Mouse (Mus musculus): ENCODE measurements around the gene Creg2. TPM values are rescaled to one million over a fixed set of nuclear protein-coding genes. Genes with fewer than 3 reads are reported as not detected.

The Creg2 gene
- 0.19 to 0.38 TPM in 2 of 3 replicates, not detected in the other for total RNA-seq (2017)

DNA sequence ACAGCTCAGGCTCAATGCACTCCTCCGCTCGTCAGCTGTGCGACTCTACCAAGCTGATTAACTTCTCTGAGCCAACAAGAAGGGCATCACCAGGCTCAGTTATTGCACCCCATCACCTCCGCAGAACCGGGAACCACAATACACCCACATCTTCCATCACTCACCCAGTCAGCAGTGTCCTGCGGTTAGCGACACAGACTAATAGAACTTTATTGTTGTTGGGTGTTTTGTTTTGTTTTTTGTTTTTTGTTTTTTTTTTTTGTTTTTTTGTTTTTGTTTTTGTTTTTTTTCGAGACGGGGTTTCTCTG lies at the start of gene Creg2:
Gene Creg2 (minus strand): TSS at position 234 of the 308 bp plus-strand sequence.
- ATAC-seq (replicated peaks; ENCODE audit: insufficient number of reproducible peaks, low FRiP score, low TSS enrichment, poor library complexity, severe bottlenecking): no peak

DNA sequence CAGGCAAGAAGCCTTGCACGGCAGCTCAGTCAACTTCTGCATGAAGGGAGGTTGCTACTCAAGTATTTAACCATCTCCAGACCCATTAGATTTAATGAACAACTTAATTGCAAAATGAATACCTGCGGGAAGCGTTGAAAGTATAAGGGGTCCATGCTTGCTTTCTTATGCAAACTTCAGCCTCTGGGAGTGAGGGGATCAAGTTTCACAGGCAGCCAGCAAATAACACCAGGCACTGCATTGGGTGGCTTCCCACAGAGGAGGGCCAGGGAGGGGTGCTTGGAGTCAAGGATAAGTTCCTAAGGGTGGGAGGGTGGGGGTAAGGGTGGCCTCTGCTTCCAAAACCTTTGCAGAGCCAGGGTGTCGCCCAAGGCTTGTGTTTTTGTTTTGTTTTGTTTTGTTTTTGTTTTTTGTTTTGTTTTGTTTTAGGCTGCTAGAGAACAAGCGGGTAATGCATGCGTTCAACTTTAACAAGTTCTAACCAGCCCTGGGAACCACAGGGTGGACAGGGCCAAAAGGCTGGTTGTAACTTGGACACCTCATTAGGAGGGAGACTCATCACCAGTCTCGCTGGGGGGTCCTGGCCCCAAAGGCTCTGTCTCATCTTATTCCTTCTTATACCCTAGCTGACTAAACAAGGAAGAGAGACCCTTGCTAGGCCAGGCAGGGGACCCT lies 49.5 kb upstream of the Creg2 start:
- ATAC-seq (replicated peaks; ENCODE audit: insufficient number of reproducible peaks, low FRiP score, low TSS enrichment, poor library complexity, severe bottlenecking): no peak

DNA sequence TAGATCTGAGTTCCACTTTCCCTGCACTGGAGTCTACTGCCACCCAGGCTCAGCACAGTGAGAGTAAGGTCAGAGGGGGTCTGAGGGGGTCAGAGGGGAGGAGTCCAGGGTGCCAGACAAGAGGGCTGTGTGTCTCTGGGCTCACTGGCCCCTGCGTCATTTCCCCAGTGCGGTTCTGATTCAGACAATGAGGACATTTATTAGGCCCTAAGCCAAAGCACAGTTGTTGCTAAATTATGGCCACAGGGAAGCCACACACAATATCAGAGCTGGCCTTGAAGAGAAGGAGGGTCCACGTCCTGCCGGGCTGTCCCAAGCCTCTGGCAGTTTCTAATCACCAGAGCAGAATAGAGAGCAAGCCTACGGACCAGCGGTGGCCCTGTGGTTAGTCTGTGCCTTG lies 47.2 kb upstream of the Creg2 start:
- ATAC-seq (replicated peaks; ENCODE audit: insufficient number of reproducible peaks, low FRiP score, low TSS enrichment, poor library complexity, severe bottlenecking): no peak

DNA sequence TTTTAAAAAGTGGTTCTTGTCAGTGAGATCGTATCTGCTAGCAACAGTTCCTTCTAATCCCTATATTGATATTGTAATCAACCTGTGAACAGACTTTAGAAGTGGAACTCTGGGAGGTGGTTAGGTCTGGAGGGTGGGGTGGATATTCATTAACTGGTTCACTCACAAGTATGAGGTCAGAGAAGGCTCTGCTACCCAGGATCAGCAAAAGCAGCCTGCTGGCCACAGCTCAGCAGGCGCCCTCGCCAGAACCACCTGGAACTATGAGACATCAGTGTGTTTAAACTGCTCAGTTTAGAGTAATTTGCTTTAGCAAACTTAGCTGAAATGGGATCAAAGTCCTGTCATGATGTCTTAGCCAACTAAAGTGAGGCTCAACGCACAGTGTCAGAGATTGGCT lies 43.9 kb upstream of the Creg2 start:
- no peak for ATAC-seq (replicated peaks; ENCODE audit: insufficient number of reproducible peaks, low FRiP score, low TSS enrichment, poor library complexity, severe bottlenecking)

DNA sequence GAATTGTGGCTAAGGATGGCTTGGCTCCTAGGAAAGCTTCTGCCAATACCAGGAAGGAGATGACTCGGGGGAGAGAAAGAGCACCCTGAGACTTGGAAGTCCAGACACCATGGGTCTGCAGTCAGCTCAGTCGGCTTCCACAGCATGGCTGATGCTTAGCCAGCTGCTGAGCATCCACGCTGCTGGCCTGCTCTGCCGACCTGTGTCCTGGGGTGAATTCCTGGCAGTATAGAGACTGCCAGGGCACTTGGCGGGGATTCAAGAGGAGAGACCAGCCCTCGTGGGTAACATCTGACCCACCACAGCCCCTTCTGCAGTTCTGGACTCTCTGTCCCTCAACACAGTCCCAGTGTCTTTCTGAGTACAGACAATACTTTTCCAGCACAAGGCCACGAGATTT lies 43.5 kb upstream of the Creg2 start:
- ATAC-seq (replicated peaks; ENCODE audit: insufficient number of reproducible peaks, low FRiP score, low TSS enrichment, poor library complexity, severe bottlenecking): no peak

DNA sequence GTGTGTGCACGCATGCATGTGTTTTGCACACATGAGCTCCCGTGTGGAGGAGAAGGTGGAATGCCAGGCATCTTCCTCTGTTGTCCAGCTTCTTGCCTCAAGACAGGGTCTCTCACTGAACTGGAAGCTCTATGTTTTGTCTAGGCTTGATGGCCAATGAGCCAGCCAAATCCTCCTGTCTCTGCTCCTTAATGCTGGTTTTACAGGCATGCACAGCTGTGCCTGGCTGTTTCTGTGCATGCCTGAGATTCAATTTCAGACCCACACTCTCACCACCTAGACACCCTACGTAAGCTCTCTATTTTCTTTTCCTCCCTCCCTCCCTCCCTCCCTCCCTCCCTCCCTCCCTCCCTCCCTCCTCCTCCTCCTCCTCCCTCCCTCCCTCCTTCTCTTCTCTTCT lies 40.7 kb upstream of the Creg2 start:
- no peak for ATAC-seq (replicated peaks; ENCODE audit: insufficient number of reproducible peaks, low FRiP score, low TSS enrichment, poor library complexity, severe bottlenecking)

DNA sequence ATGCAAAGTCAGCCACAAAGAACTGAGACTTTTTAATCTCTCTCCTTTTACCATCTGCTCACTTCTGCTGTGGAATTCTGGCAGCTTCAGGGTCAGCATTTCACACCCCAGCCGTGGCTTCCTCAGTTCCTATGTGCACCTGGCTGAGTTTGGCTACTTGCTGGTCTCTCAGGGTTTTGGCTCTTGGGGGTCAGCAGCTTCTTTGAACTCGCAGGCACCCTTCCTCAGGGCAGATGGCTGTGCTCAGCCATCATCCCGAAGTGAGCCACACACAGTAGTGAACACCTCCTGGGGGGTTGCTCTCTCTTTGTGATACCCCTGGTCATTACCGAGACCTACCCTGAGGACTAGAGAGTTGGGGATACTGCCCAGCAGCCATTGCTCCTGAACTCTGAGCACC lies 39.8 kb upstream of the Creg2 start:
- no peak for ATAC-seq (replicated peaks; ENCODE audit: insufficient number of reproducible peaks, low FRiP score, low TSS enrichment, poor library complexity, severe bottlenecking)

DNA sequence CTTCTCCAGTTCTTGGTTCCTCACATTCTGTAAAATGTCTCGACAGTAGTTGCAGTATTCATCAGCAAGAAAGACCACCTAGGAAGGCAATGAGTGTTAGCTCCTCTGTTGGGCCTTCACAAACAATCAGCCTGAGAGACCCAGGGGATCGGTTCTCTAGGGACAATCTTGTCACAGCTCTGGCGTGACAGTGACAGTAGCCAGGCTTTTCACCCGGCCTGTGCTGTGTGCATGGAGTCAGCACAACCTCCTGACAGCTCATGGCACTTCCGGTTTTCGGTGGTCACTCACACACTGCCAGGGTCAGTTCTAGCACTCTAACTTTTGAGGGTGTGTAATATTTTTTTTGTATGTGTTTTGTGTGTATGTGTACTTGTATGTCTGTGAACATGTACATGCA lies 37.3 kb upstream of the Creg2 start:
- ATAC-seq (replicated peaks; ENCODE audit: insufficient number of reproducible peaks, low FRiP score, low TSS enrichment, poor library complexity, severe bottlenecking): no peak

DNA sequence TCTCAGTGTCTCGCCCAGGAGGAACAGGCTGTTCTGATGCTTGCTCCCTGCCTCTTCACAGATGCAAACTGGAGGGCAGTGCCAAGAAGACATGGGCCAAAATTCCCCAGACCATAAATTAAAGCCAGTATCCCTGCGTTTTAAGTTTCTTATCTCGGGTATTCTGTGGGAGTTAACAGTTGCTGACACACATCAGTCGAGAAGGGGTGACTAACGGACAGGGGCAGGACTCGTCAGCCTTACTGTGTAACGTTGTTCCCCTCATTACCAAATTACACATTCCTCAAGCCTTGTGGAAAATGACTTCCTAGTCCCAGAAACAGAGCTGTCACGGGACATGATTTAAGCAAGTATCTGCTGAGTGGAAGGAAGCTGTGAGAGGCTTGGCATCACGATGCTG lies 36.0 kb upstream of the Creg2 start:
- ATAC-seq (replicated peaks; ENCODE audit: insufficient number of reproducible peaks, low FRiP score, low TSS enrichment, poor library complexity, severe bottlenecking): no peak

DNA sequence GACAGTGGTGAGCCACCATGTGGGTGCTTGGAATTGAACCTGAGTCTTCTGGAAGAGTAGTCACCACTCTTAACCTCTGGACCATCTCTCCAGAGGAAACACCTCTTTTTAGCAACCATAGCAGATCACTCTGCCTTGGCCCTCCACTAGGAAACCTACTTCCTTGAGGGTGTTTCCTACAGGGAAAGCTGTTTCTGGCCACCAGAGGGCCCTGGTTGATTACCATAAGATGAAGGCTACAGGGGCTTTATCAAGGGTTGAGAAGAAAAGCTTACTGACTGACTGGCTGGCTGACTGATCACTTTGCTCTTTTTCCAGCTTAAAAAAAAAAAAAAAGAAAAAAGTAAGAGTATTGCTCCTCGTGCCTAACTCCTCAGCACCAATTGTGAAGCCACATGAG lies 34.6 kb upstream of the Creg2 start:
- no peak for ATAC-seq (replicated peaks; ENCODE audit: insufficient number of reproducible peaks, low FRiP score, low TSS enrichment, poor library complexity, severe bottlenecking)

DNA sequence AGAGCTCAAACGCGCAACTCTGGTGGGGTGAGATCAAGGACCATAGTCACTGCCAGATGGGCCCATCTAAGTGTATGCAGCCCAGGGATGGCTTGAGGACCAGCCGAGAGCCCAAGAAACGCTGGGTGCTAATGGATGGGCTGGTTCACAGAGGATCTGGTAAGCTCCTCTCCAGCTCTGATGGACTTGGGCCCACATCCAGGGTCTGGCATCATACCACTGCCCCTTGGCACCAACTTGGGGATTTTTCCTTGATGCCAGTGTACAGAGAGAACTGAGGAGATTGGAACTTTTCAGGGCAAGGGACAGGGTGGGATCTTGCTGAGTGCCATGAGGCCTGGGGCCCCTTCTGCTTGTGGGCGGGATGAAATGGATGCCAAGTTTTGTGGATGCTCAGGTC lies 30.4 kb upstream of the Creg2 start:
- no peak; the same call in 1 of the 2 replicates for ATAC-seq (replicated peaks; ENCODE audit: insufficient number of reproducible peaks, low FRiP score, low TSS enrichment, poor library complexity, severe bottlenecking)

DNA sequence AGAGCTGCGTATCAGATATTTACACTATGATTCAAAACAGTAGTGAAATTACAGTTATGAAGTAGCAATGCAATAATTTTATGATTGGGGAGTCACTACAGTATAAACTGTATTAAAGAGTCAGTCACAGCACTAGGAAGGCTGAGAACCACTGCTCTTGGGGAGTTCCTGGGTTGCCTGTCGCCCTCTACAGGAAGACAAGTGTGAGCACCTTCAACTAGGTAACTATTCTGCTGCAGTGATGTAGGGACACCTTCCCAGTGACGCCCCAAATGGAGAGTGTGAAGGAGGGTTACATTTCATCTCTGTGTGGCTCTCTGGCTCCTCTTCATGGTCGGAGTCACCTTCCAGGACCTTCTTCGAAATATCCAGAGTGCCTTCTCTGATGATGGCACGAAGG lies 29.3 kb upstream of the Creg2 start:
- no peak for ATAC-seq (replicated peaks; ENCODE audit: insufficient number of reproducible peaks, low FRiP score, low TSS enrichment, poor library complexity, severe bottlenecking)

DNA sequence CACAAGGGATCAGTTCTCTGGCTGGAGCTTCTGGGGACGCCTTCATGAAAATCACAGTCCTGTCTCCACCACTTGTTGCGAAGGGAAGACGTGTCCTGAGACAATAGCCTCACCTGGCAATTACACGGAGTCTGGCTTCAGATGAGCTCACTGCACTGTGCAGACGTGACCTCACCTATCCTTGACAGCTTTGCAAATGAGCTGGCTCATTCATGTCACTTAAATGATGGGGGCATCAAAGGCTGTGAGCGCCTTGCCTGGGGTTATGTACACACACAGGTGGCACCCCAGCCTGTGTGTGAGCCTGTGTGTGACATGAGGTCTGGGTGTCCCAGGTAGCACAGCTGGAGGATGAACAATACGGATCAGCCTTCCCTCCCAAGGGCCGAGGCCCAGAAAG lies 27.6 kb upstream of the Creg2 start:
- no peak for ATAC-seq (replicated peaks; ENCODE audit: insufficient number of reproducible peaks, low FRiP score, low TSS enrichment, poor library complexity, severe bottlenecking)

DNA sequence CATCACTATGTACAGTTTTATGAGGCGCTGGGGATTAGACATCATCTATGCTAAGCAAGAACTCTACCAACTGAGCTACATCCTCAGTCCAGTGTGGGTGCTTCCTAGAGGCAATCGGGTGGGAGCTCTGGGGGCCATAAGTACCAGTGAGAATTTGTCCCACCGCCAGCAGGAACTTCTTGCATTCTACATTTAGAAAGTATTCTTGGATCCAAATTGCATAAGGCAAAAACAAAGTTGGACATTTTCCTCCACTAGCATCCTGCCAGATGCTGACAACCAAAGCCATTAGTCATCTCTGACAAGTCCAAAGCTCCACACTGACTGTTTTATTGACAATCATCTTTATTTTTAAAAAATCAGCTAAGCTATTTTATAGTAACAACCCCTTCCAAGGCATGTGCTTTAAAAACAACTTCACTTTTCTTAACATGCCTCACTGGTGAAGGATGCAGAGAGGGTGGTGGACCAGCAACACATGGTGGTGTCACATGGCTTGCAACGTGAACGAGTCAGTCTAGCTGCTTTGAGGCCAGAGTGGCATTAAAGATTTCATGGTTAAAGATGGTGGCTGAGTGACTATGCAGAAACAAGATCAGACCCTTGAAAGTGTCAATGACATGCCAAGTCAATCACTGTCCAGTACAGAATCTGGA lies 25.1 kb upstream of the Creg2 start:
- ATAC-seq (replicated peaks; ENCODE audit: insufficient number of reproducible peaks, low FRiP score, low TSS enrichment, poor library complexity, severe bottlenecking): no peak

DNA sequence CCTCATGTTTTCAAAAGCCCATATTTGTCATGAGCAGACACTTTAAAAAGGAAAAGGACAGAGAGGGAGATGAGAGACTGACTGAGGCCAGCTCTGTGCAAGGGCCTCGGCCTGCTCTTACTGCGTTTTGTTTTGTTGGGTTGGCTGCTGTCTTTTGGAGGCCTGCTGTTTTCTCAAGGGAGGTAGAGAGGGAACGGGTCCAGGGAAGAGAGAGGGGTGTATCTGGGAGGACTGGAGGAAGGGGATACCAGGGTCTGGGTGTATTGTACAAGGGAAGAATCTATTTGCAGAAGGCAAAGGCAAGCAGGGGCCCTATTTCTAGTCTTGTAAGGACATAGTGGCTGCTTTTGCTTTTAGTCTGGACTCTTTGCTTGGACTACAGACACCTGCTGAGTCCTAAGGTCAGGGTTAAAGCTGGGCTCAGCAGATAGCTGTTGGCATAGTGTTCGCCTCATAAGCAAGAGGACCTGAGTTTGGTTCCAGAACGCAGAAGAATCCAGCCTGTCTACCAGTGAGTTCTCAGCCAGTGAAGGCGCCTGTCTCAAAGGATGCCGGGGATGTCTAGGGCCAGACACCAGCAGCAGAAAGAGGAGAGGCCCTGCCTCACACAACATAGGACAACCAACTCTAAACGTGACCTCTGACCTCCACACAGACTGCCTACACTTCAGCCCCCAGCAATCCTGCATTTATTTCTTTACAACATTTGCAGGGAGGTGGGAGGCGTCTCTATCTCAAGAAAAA lies 21.3 kb upstream of the Creg2 start:
- no peak for ATAC-seq (replicated peaks; ENCODE audit: insufficient number of reproducible peaks, low FRiP score, low TSS enrichment, poor library complexity, severe bottlenecking)

DNA sequence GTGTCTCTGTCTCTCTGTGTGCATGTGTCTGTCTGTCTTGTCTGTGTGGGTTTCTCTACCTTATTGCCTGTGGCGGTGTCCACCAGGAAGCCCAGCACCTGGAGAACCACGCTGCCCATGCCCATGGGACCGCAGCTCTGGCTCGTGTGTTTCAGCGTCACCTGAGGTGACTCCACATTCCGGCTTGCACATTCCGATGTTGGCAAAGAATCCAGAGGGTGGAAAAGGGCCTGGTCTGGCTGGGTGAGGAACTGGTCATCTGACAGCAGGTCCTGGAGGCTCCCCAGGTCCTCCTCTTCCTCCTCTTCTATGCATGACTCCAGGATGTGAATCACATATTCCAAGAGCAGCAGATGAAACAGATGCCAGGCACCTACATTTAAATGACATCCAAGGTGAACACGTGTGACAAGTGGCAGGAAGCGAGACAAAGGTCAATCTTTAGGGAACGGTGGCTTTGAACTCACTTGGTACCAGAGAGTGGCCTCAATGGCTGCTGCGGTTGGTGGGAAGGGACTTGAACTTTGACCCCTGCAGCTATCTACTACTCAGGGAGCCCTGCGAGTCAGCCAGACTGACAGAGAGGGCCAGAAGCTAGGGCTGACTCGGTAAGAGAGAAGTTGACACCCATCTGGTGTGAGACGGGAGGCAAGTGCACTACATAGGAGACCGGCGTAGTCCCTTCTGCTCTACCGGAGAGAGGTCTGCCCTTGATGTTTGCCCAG lies 19.1 kb upstream of the Creg2 start:
- ATAC-seq (replicated peaks; ENCODE audit: insufficient number of reproducible peaks, low FRiP score, low TSS enrichment, poor library complexity, severe bottlenecking): no peak

DNA sequence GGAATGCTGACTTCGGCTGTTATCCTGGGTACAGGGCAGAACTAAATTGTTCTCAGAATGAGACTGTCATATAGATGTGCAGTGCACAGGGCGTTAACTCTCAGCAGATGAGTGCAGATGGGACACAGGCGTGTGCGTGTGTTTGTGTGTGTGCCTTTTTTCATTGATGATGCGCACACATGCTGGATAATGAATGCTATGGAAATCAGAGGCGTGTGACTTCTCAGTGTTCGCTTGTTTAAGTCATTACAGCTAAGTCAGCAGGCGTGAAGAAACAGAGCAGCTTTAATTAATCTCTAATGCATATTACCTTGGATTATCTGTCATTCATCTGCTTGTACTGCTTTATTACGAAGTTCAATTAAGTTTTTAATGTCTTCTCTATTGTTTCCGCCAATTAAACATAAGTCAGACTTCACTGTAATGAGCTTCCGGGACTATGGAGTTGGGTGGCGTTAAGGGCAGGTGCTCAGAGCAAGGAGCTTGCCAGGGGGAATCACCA lies 15.5 kb upstream of the Creg2 start:
- ATAC-seq (replicated peaks; ENCODE audit: insufficient number of reproducible peaks, low FRiP score, low TSS enrichment, poor library complexity, severe bottlenecking): no peak

DNA sequence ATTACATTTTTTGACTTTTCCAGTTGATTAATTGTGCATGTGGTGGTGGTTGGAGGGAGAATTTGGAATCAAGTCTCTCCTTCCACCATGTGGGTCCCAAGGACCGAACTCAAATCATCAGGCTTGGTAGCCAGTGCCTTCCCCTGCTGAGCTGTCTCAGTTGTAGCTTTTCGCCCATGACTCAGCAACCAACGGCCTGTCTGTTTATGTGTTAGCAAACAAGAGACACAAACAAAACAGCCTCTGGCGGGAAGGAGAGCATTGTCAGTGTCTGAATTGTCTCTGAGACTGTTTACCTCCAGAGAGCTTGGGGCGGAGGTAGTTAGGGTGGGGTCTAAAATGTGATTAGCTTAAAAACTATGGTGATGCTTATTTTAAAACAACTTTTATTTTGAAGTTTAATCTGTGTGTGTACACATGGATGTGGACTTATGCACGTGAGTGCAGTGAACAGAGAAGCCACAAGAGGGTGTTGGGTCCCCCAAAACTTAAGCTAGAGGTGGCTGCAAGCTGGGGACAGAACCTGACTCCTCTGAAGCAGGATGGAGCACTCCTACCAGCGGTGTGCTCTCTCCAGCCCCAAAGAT lies 12.9 kb upstream of the Creg2 start:
- ATAC-seq (replicated peaks; ENCODE audit: insufficient number of reproducible peaks, low FRiP score, low TSS enrichment, poor library complexity, severe bottlenecking): no peak

DNA sequence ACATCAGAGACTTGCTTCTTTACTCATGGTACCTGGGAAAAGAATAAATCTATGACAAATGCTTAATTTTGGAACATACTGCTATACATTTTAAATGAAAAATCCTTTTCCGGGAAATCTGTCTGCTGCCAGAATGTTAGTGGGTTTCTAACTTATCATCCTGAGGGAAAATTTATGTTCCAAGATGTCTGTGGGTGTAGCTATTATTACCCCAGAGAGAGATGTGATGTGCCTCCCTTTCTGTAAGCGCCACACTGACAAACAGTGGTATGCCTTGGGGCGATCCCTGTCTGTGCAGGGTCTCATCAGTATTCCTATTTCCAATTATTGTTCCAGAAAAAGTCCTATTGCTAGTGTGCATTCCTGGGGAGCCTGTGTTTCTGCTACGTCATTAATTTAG lies 11.8 kb upstream of the Creg2 start:
- no peak for ATAC-seq (replicated peaks; ENCODE audit: insufficient number of reproducible peaks, low FRiP score, low TSS enrichment, poor library complexity, severe bottlenecking)
